Mouse (Mus musculus) right cerebral cortex, postnatal 25 days (tissue): ENCODE measurements at regions not wholly inside any gene's neighbourhood (a gene's known extent, or its start where the extent isn't known, plus 50 kb on each side); places are given as distances from the start of the nearest gene placed in this dataset.
A peak's percentile ranks its signal among the peaks of the same experiment; 100 is the strongest.

Source experiments
- DNase-seq: peaks from one replicate; pipeline ENCODE4 v3.0.0; 2022

DNA sequence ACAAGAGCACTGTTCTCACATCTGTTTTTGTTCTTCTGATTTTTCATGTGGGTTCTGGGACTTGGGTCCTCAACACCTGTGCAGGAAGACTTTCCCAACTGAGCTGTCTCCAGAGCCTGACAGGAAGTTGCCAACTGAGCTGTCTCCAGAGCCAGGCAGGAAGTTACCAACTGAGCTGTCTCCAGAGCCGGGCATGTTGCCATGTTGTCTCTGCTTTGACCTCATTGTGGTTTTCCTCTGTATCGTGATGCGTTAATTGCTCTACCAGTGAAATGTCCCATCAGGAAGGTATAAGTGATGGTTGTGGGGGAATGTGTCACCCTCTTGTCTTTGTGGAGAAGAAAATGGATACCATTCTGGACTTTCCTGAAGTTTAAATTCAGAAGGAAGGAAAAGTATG lies 54.4 kb upstream of the Olfm4 start:
- no peak for DNase-seq

DNA sequence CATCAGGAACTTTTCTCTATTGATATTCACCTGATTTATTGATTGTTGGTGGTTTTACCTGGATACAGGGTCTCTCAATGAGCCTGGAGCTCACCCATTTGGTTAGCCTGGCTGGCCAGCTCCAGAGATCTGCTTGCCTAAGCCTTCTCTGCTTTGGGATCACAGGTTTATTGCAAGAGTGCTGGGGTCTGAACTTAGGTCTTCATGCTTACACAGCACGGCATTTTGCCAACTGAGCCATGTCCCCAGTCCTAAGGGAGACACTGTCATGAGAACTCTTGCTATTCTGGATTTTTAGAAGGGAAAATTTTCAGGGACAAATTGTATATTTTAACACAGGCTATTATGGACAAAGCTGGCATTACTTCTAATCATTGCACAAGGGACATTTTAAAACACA lies 56.7 kb upstream of the Olfm4 start:
- no peak for DNase-seq

DNA sequence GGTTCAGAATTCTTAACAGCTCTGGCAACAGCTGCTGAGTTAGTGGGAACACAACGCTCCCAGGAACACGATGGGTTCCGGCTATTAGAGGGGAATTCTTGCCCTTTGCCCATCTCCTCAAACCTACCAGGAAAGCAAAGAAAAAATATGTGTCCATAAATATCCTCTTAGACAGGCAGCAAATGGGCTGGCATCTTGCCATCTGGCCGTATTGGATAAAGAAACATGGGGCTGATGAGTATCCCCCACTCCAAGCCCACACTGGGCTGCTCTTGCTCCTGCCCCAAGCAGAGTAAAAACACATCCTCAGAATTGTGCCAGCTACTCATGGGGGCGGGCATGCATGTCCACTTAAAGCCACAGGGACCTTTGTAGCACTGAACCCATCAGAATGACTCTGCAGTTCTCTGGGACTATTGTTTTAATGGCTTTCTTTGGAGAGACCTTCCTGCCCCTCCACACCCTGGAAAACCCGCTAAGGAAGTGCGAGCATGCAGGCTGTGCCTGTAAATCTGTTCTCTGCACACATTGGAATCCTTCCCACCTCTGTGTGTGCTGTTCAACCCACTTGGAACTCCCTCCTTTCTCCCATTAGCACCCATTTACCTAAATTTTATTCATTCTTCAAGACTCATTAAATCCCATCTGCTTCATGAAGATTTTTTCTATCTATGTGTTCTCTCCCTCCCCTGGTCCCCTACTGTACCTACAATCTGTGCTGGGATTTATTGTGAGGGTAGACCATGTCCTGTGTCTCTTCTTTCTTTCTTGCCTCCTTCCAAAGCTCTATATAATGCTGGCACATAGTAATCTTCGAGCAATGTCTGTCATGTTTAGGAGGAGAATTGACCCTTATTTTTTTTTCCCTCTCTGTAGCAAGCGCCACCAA lies 66.7 kb upstream of the Olfm4 start:
- peak; percentile 10 for DNase-seq

DNA sequence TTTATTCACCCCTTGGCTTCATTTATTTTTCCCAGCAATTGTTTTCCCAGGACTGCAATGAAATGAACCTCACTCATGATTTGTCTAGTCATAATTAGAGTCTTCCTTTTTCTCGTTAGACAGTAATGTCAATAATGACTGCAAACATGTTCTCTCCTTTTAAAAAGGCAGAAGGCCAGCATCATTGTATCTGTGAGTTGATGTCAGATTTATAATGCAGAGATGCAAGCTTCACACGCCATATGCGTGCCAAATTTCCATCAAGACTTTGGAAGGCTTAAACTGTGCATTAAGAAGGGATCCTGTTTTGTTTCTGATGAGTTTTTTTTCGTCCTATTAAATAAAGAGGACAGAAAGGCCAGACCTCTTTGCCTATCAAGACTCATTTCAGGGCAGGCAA lies 68.9 kb upstream of the Olfm4 start:
- DNase-seq: no peak

DNA sequence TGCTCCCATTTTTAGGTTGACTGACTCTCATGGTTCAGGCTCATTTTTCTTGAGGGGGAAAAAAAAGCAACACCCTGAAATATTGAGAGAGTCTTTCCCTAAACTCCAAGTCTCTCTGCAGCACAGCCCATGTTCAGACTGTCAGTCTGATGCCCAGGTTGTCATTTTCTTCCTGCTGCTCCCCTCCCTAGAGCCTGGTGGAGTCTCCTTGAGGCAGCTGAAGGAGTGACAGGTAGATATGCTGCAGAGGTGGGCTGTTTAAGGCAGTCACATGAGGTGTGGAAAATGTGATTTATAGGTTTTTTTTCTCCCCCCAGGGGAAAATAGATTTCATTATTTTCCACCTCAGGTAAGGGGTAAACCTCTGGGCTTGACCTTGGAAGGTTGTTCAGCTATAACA lies 70.6 kb upstream of the Olfm4 start:
- DNase-seq: no peak

DNA sequence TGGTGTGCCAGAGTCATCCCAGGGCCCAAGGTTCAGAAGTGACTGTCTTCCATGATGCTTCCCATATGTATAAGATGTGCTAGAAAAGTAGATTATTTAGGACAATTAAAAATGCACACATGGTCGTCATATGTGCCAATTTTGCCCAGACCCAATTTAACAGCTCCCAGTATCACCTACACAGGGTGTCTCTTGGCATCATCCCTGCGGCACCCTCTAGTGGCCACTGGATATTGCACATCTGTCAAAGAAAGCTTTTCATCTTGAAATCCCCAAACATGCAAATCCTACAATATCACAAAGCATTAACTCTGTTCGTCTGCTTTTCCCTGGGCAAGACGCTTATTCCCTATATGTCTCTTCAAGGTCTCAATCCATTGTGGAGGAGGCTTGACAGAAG lies 71.3 kb upstream of the Olfm4 start:
- peak; percentile 46 for DNase-seq

DNA sequence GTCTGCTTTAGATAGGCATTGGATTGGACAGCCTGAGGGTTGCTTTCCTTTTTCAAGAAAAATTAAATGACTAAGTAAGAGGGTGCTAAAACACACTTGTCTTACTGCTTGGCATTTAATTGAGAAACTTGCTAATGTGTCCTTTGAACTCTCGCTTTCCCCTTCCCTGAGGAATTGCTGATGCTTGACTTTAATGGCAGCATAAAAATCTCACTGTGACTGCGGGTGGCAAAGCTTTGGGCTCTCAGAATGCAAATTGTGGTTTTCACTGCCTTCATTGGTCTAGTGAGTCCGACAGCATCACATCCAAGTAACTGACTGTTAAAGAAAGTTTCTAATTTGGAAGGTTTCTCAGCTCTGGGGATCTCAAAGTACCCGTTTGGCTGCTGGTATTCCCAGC lies 76.1 kb upstream of the Olfm4 start:
- no peak for DNase-seq

DNA sequence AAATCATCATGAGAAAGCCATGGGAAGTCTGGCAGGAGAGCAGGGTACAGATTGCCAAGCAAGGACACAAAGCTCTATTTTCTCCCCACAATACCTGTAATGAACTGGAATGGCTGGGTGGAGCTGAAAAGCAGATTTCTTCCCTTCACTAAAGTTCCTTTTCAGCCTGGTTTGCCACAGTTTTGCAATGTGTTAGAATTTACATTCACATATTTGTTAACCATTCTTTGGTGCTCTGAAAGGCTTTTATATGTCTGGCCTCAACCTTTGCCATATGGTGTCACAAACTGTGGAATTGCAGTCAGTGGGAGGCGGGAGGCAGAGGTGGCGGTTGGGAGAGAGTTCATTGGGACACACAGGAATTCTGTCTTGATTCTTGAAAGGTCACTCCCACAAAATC lies 78.3 kb upstream of the Olfm4 start:
- DNase-seq: no peak

DNA sequence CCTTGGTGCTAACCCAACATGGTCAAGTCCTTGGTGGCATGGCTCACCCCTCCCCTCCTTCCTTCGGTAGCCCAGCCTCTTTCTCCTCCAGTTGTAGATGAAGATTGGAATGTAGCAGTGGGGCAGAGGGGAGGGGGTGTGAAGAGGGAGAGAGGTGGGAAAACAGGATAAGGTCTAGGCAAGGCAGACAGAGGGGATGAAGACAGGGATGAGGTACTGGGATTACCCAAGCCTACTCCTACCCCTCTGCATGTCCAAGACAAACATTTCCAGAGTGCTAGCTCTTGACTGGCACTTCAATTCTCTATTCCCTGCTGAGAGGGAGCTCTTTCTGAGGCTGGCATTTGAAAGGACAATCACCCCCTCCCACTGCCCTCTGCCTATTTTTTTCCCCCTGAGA lies 81.5 kb upstream of the Olfm4 start:
- DNase-seq: no peak

DNA sequence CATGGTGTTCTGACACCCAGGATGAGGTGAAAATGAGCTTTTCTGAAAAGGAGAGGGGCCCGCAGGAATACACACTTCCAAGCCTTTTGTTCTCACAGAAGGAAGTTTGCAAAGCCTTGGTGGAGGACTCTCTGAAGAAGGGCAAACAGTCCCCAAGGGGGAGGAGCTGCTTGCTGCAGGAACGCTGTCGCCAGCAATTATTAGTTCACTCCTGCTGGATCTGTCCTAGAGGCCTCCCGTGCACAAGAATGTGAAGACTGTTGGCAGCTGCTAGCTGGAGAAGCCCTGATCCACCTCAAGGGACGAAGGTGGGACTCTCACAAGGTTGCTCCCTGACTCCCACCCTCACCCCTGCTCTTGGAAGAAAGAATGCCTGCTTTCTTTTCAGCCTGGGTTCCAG lies 85.6 kb upstream of the Olfm4 start:
- no peak for DNase-seq

DNA sequence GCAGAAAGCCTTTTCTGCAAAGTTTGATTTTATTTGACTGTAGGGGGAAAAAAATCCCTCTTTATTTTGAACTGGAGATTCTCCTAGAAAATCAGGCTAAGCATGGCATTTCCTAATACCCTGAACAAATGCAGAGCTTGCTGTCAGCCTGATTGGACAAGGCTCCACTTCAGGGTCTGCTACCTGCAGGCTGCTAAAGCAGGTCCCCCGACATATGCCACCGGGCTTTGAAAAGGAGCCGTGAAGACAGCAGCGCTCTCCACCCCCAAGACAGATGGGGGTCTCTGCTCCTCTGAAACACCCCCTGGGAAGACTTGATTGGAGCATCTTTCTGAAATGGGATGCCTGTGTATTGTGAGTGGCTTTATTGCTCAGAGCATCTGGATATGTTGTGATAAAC lies 90.6 kb upstream of the Olfm4 start:
- DNase-seq: no peak

DNA sequence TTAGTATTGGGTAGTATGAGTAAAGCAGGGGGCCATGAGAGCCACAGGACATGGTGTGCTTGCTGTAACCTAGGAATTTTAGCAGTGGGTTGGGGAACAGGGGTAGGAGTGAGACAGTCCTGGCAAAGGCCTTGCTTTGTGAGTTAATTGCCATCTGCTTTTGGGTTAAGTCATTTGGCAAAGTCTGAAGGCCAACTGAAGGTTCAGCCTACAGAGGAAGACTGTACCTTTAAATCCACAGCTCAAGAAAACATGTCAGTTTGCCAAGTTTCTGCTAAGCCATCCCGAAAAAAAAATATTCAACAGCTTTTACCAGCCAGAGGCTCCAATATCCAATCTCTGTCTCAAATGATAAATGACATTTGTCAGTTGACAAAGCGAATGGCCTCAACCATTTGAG lies 93.2 kb upstream of the Olfm4 start:
- DNase-seq: no peak

DNA sequence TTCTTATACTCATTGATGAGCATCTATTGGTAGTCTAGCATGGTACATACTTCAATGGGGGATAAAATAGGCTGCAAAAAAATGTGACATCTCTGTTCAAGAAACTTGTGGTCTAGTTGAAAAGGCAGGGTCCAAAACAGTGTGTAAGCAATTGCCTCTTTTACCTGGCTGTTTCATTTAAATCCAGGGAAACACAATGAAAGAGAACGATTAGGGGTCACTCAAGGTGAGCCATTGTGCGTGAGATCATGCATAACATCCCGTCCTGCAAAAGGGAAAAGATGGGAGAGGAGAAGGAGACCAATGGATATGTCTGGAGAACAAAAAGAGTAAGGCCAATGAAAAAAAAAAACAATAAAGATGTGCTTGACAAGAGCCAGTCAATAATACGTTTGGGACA lies 93.6 kb upstream of the Olfm4 start:
- no peak for DNase-seq

DNA sequence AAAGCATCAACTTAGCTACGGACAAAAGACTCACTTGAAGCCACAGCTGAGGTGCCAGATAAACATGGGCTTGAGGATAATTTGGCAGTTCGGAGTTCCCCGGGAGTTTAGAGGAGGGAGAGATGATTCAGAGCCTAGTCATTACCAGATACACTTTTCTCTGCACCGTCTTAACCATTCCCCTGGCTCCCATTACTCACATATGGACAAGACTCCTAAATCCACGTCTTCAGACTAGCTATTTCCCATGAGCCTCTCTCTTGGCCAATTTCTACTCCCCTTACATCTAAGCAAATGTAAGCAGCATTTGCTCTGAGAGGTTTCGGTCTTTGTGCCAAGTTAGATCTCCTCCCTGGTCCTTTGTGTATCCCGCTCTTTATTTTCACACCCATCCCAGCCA lies 100.4 kb upstream of the Olfm4 start:
- no peak for DNase-seq

DNA sequence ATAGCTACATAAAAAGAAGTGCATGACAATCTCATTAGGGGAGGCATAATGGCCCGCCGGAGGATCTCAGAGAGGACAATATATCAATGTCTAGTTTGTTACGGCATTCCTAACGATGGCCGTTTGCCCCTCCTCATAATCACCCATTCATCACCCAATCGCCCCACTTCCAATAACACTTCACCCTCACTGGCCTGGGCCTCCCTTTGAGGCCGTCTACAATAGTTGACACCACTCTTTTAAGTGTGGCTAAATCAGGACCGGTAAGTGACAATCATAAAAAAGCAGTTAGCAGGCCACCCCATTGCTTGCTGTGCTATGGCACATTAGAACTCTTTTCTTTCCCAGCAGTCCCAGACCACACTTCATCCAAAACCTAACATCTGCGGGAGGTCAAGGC lies 102.2 kb upstream of the Olfm4 start:
- DNase-seq: no peak

DNA sequence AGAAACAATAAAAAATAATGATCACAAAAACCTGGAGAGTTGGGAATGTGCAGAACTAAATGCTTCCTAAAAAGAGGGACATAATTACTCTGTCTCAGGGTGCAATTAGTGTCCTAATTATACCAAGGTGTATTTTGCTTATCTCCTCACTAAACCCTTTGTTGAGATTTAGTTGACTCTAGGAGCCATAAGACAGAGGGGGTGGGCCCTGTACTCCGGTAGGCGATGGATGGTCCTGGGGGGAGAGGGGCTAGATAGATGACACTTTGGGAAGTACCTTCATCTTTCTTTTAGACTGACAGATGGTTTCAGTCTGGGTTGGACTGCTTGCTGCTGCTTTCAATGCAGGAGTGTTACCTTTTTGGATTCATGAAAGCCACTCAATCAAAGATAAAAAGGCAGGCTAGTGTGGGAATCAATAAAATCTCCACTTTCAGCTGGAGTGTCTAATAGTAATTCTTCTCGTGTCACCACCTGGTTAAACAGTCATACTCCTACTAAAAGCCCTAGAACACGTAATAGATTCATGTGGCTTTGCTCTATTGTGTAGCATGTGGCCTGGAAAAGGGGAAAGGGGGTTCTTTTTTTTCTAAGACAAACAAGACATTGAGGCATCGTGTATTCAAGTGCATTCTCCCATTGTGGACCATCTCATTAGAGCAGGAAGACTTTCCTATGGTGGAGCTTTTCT lies 103.7 kb upstream of the Olfm4 start:
- no peak for DNase-seq

DNA sequence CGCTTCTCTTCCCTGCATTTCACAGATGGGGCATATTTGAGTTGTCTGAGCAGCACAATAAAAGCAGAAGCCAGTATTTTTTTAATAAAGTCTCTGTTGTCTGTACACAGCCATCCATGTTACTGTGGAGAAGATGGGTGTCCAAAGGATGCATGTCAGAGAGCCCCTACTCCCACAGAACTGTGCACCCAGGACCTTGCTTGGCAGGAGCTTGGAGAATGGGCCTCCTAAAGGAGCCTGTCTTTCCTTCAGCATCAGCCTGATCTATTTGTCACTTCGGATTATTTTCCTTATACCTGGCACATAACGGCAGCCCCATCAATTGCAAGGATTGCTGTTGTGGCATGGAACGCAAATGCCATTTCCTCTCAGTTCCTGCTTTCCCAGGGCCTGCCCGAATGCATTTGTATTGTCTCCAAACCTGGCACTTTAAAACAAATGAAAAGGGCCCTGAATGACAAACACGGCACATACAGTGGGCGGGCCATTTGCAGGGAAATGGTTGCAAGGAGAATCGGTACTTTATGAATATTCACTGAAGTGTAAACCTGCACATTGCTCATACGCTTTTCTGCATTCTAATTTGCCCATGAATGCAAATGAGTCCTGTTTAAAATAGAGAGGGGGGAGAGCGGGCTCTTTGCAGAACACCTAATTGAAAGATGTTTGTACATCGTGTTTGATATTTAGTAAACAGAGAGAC lies 104.4 kb upstream of the Olfm4 start:
- DNase-seq: peak; percentile 8

DNA sequence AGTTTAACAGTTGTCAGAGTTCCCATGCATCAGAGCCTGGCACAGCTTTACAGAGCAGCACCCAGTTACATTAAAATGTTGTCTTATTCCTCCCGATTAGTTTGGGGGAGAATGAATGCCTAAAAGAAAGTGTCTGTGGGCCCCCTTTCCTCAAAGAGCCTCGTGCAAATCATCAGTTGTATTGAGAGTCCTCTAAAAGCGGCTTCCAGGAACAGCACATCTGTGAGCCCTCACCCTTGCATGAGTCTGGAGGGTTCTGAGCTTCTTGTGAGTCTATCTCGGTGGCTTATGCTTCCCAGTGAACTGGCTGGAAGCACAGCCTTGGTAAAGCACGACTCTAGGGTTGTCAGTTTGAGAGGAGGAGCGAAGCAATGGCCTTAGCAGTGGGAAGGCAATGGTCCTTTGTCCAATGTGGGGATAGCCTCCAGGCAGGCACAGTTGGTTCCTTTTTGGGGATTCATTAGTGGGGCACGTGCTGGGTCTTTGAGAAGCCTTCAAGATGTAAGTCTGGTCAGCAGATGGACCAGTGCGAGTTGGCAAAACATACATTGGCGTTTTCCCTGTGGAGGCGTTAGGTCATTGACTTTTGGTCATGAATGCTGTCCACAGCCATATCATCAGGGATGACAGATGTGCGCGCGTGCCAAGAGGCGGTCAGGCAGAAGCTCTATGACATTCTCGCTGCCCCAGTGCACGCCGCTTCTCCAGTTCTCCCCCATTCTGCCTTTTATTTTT lies 105.4 kb upstream of the Olfm4 start:
- DNase-seq: no peak

DNA sequence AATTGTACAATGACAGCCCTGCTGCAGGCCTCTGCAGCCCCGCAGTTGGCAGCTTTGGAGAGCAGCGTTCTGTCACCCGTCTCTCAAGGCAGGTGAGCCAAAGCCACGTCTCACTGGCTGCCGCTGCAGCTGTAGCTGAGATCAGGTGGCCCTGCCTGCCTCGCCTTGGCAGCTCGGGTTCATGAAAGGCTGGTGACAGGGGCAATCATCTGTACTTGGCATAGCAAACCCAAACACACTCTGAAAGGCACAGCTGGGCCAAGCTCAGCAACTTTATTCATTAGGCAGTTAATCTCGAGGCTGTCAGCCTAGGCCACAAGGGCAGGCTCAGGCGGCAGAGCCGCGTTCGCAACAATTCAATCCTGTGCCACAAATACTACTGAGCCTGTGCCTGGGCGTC lies 102.0 kb upstream of the Pcdh8 start:
- no peak for DNase-seq

DNA sequence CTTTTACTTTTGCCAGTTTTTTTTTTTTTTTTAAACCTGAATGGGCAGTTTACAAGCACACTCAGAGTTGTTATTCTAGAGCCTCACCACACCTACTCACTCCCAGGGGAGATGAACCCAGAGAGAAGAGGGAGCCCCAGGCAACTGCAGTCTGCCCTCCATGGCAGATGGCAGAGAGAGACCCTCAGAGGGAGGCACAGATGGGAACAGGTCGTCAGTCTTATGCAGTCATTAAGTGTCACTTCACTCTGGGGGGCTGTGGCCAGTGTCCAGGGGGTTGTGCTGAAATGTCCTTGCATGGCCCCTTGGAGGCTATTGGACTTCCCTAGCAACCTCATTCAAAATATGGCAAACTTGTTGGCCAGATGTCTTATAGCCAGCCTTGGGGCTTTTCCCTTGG lies 101.3 kb upstream of the Pcdh8 start:
- no peak for DNase-seq

DNA sequence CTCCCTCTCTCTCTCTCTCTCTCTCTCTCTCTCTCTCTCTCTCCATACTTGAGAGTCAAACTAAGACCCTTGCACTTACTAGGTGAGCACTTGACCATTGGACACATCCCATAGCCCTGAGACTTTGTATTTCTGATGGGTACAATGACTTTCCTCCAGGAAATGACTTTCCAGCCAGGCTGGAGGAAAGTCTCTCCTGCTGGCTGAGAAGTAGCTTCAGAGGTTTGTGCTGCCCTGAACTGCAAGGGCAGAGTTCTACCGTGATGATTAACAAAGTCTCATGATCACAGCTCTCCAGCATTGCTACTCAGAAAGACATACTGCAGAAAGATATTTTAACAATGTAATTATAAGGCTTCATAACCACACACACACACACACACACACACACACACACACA lies 98.2 kb upstream of the Pcdh8 start:
- no peak for DNase-seq

DNA sequence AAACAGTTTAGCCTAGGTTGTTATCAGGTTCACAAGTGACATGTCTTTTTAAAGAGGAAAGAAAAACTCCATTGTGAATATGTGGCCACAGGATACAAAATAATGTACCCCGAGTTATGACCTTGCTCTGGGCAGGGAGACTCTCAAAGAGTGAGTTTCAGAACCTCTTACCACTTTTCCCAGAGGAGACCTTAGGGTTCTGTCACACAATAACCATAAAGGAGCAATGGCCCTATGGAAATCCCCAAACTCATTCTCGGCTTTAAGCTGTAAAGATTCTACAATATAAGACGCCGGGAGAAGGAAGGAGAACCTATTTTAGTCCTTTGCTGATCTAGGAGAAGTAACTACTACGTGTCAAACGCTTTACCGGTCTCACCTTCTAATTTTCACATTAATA lies 85.1 kb upstream of the Pcdh8 start:
- no peak for DNase-seq

DNA sequence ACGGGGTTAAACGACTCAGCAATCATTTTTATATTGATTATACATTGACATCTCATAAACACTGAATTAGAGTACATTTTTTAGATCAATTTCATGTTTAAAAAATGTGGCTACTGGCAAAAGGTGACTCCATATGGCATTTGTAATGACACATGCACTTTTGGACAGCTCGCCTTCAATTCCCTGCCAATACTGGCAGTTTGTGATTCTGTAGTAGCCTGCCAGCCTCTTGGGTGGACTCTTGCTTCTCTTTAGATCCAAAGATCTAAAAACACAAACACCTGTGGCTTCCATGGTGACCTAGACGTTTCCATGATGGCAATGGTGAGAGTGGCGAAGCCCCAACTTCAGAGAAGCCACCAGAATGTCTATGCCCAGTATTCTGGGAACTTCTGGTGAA lies 83.1 kb upstream of the Pcdh8 start:
- DNase-seq: no peak
